In genomic region chr2:50100364-50101151, GRCm38 (mm10) we compare ENCODE assay signal across 9 mouse cellular contexts. TPM values are rescaled to one million over a fixed set of nuclear protein-coding genes. Genes with fewer than 3 reads are reported as not detected.
DNase-seq lines count a peak whose midpoint lies in the region; ATAC-seq lines count a peak whose summit lies in the region.
"Had no signal": no experiment of that assay in that cellular context is flagged by ENCODE, and none has a peak within 500 bp of the region (broad histone marks: within the 10 kb centered on the region; RNA-seq: fewer than 3 reads in every experiment).

No protein-coding gene starts in this region.

- no peak overlapping the region for H3K4me3 ChIP-seq in heart, embryonic 11.5 days (ENCODE audit: low read depth, low read length)
- H3K4me3 ChIP-seq in embryonic facial prominence, embryonic 11.5 days (ENCODE audit: low read depth, low read length) = no peak overlapping the region
- no peak overlapping the region for H3K4me3 ChIP-seq in midbrain, embryonic 12.5 days
- H3K4me3 ChIP-seq: myocyte had no signal

- H3K9me3 ChIP-seq in heart, embryonic 11.5 days (replicated peaks; ENCODE audit: control insufficient read depth, low read length) = no peaks in the 10 kb centered on the region
- H3K9me3 ChIP-seq in embryonic facial prominence, embryonic 11.5 days (replicated peaks; ENCODE audit: control insufficient read depth, low read length) = no peaks in the 10 kb centered on the region
- H3K9me3 ChIP-seq in midbrain, embryonic 12.5 days = no peaks in the 10 kb centered on the region

- WGBS in heart, embryonic 11.5 days (ENCODE audit: insufficient replicate concordance) = 37% methylated on average over 9 of the region's 9 CpGs
- 36% methylated on average over 9 of the region's 9 CpGs for WGBS in embryonic facial prominence, embryonic 11.5 days
- WGBS in midbrain, embryonic 12.5 days = 16% methylated on average over 9 of the region's 9 CpGs

- H3K4me2 ChIP-seq in heart, embryonic 11.5 days = peak overlapping the region; percentile 14; the same call in 1 of the 2 replicates
- H3K4me2 ChIP-seq in embryonic facial prominence, embryonic 11.5 days (ENCODE audit: low read depth, low read length) = no peak overlapping the region
- peak overlapping the region; percentile 2; the same call in 1 of the 2 replicates for H3K4me2 ChIP-seq in midbrain, embryonic 12.5 days (replicated peaks)

- H3K27ac ChIP-seq in heart, embryonic 11.5 days (ENCODE audit: low read depth, low read length) = peak overlapping the region; percentile 62
- H3K27ac ChIP-seq in embryonic facial prominence, embryonic 11.5 days (replicated peaks; ENCODE audit: low read depth, low read length) = no peak overlapping the region
- peak overlapping the region; percentile 66; the same call in 1 of the 2 replicates for H3K27ac ChIP-seq in midbrain, embryonic 12.5 days (replicated peaks)

- H3K36me3 ChIP-seq in heart, embryonic 11.5 days (ENCODE audit: control insufficient read depth, insufficient read depth, low read length) = no peaks in the 10 kb centered on the region
- no peaks in the 10 kb centered on the region for H3K36me3 ChIP-seq in embryonic facial prominence, embryonic 11.5 days (replicated peaks; ENCODE audit: control insufficient read depth, insufficient read depth, low read depth, low read length)
- H3K36me3 ChIP-seq in midbrain, embryonic 12.5 days = no peaks in the 10 kb centered on the region

- 0 out of 2 replicates have a peak overlapping the region, but pooled peaks have one; percentile 10 for H3K9ac ChIP-seq in heart, embryonic 11.5 days (ENCODE audit: low read depth, low read length)
- no peak overlapping the region for H3K9ac ChIP-seq in embryonic facial prominence, embryonic 11.5 days (replicated peaks; ENCODE audit: low read length)
- H3K9ac ChIP-seq in midbrain, embryonic 12.5 days (replicated peaks) = no peak overlapping the region

- H3K27me3 ChIP-seq in heart, embryonic 11.5 days (ENCODE audit: control insufficient read depth, insufficient read depth, low read length) = no peaks in the 10 kb centered on the region
- no peaks in the 10 kb centered on the region for H3K27me3 ChIP-seq in embryonic facial prominence, embryonic 11.5 days (ENCODE audit: control insufficient read depth, insufficient read depth, low read length)
- peaks cover 5% of the 10 kb centered on the region for H3K27me3 ChIP-seq in midbrain, embryonic 12.5 days

- peak; percentile 59 for ATAC-seq in heart, embryonic 11.5 days (replicated peaks; ENCODE audit: insufficient number of reproducible peaks, low FRiP score, low TSS enrichment)
- ATAC-seq in embryonic facial prominence, embryonic 11.5 days (replicated peaks; ENCODE audit: insufficient number of reproducible peaks, low FRiP score, low TSS enrichment, low read depth) = peak; percentile 52; the same call in 1 of the 2 replicates
- peak; percentile 83 for ATAC-seq in midbrain, embryonic 12.5 days (ENCODE audit: low FRiP score, low read depth)

- intact Hi-C loops in left cerebral cortex, postnatal 10 days (cut with DNase I) = no loop called here
- intact Hi-C loops in left cerebral cortex, postnatal 14 days (cut with DNase I) = no loop called here

- peaks cover 19% of the 10 kb centered on the region for H3K4me1 ChIP-seq in heart, embryonic 11.5 days (ENCODE audit: control insufficient read depth, insufficient read depth, low read length)
- H3K4me1 ChIP-seq in embryonic facial prominence, embryonic 11.5 days (ENCODE audit: control insufficient read depth, insufficient read depth, low read length) = no peaks in the 10 kb centered on the region; the same call in none of the 2 replicates
- H3K4me1 ChIP-seq in midbrain, embryonic 12.5 days = peaks cover 23% of the 10 kb centered on the region

- no peak for DNase-seq in heart, adult 8-10 months (ENCODE audit: low spot score)
- peak; percentile 40 for DNase-seq in embryonic facial prominence, embryonic 11.5 days (ENCODE audit: low spot score)
- peak; percentile 45 for DNase-seq in kidney, adult 11 months
- DNase-seq in left cerebral cortex, postnatal 10 days (ENCODE audit: extremely low spot score in 1 of 2, low spot score in 2 of 2) = no peak
- no peak for DNase-seq in thymus, postnatal 14 days
- no peak for DNase-seq in left cerebral cortex, postnatal 14 days (ENCODE audit: low spot score in 2 of 2)

RNA-seq across cellular contexts. Expression of gene Lypd6, which starts 34.3 kb away (rescaled TPM):
- 10.1 and 10.3 TPM in 2 replicates for polyA plus RNA-seq in heart, embryonic 11.5 days (2014; fragmentation: Nextera tagmentation; extraction: Ambion mirVana)
- 1 to 10 TPM in 2 of 4 experiments, under 1 TPM in 2; 0.24 to 2.8 (median 0.73) TPM for total RNA-seq in heart, adult 8-10 months (2022)
- 12.0 and 13.9 TPM in 2 replicates for polyA plus RNA-seq in embryonic facial prominence, embryonic 11.5 days (2014; fragmentation: Nextera tagmentation; extraction: Ambion mirVana)
- polyA plus RNA-seq in midbrain, embryonic 12.5 days (2016; fragmentation: Nextera tagmentation; extraction: Ambion mirVana) = 3.5 and 6.0 TPM in 2 replicates
- total RNA-seq in left cerebral cortex, postnatal 10 days (2021) = 10 to 100 TPM; 25.5 to 29.1 TPM
- 10 to 100 TPM; 22.7 to 25.4 TPM for total RNA-seq in left cerebral cortex, postnatal 14 days (2021)

Comparison
In these comparisons a context has a peak if more than half of its experiments do, and no peak if none do; other contexts are left out.
1. DNase-seq: peak in embryonic facial prominence, embryonic 11.5 days (single experiment) and kidney, adult 11 months (single experiment); none in heart, adult 8-10 months (single experiment), left cerebral cortex, postnatal 10 days (0 of 2), thymus, postnatal 14 days (single experiment) and left cerebral cortex, postnatal 14 days (0 of 2).
2. RNA of gene Lypd6, which starts 34.3 kb away (total RNA-seq): 25.5 to 29.1 TPM in left cerebral cortex, postnatal 10 days and 22.7 to 25.4 TPM in left cerebral cortex, postnatal 14 days; 0.24 to 2.8 TPM in heart, adult 8-10 months; every median in the first group is over 4 times any median in the second.
3. Peak in every context shown above with its lines, with median percentiles within 50 percentile points of each other: ATAC-seq.